Mouse (Mus musculus): ENCODE measurements around the gene Efcab2.
"Not testable (repeated sequence)": the region's sequence is repeated elsewhere in the genome, so short reads cannot be mapped to it uniquely, and the experiment has no call there.

Gene Efcab2

GRCm38 (mm10) chr1:178401960-178402359 is 3.9 kb upstream of the Efcab2 start:
- no peak for DNase-seq (ENCODE audit: inconsistent age in 2 of 2, low spot score in 1 of 2)

- DNase-seq (ENCODE audit: inconsistent age in 2 of 2, low spot score in 1 of 2) = peak; percentile 88 to 94
These were observed 407 bp upstream of the Efcab2 start for GRCm38 (mm10) chr1:178405445-178405911.

GRCm38 (mm10) chr1:178406765-178407645 is 1.1 kb downstream of the Efcab2 start:
- peak; percentile 23 to 57 for DNase-seq (ENCODE audit: inconsistent age in 2 of 2, low spot score in 1 of 2)

GRCm38 (mm10) chr1:178407651-178408050 is 1.8 kb downstream of the Efcab2 start:
- no peak for DNase-seq (ENCODE audit: inconsistent age in 2 of 2, low spot score in 1 of 2)

GRCm38 (mm10) chr1:178408901-178409361 is 3.0 kb downstream of the Efcab2 start:
- DNase-seq (ENCODE audit: inconsistent age in 2 of 2, low spot score in 1 of 2) = peak; percentile 11 to 62

- DNase-seq (ENCODE audit: inconsistent age in 2 of 2, low spot score in 1 of 2) = not testable (repeated sequence)
These were observed 7.5 kb downstream of the Efcab2 start for GRCm38 (mm10) chr1:178413367-178413766.

GRCm38 (mm10) chr1:178419608-178420007 is 13.7 kb downstream of the Efcab2 start:
- DNase-seq (ENCODE audit: inconsistent age in 2 of 2, low spot score in 1 of 2) = no peak

- DNase-seq (ENCODE audit: inconsistent age in 2 of 2, low spot score in 1 of 2) = no peak
These were observed 17.8 kb downstream of the Efcab2 start for GRCm38 (mm10) chr1:178423662-178424061.

- no peak for DNase-seq (ENCODE audit: inconsistent age in 2 of 2, low spot score in 1 of 2)
These were observed 25.9 kb downstream of the Efcab2 start for GRCm38 (mm10) chr1:178431619-178432444.

GRCm38 (mm10) chr1:178433619-178434018 is 27.7 kb downstream of the Efcab2 start:
- DNase-seq (ENCODE audit: inconsistent age in 2 of 2, low spot score in 1 of 2) = no peak

GRCm38 (mm10) chr1:178444407-178444806 is 38.5 kb downstream of the Efcab2 start:
- DNase-seq (ENCODE audit: inconsistent age in 2 of 2, low spot score in 1 of 2) = no peak

GRCm38 (mm10) chr1:178447036-178447435 is 41.2 kb downstream of the Efcab2 start:
- DNase-seq (ENCODE audit: inconsistent age in 2 of 2, low spot score in 1 of 2) = no peak

GRCm38 (mm10) chr1:178448271-178448744 is 42.4 kb downstream of the Efcab2 start:
- DNase-seq (ENCODE audit: inconsistent age in 2 of 2, low spot score in 1 of 2) = peak; percentile 8 to 53

GRCm38 (mm10) chr1:178449172-178449571 is 43.3 kb downstream of the Efcab2 start:
- DNase-seq (ENCODE audit: inconsistent age in 2 of 2, low spot score in 1 of 2) = peak; percentile 81 to 92

- DNase-seq (ENCODE audit: inconsistent age in 2 of 2, low spot score in 1 of 2) = no peak
These were observed 44.0 kb downstream of the Efcab2 start for GRCm38 (mm10) chr1:178449933-178450332.

GRCm38 (mm10) chr1:178454125-178454524 is 48.2 kb downstream of the Efcab2 start:
- no peak for DNase-seq (ENCODE audit: inconsistent age in 2 of 2, low spot score in 1 of 2)

GRCm38 (mm10) chr1:178455120-178455519 is 49.2 kb downstream of the Efcab2 start:
- no peak for DNase-seq (ENCODE audit: inconsistent age in 2 of 2, low spot score in 1 of 2)

- no peak for DNase-seq (ENCODE audit: inconsistent age in 2 of 2, low spot score in 1 of 2)
These were observed 52.1 kb downstream of the Efcab2 start for GRCm38 (mm10) chr1:178458029-178458428.

- peak; percentile 78 to 94 for DNase-seq (ENCODE audit: inconsistent age in 2 of 2, low spot score in 1 of 2)
These were observed 57.8 kb downstream of the Efcab2 start for GRCm38 (mm10) chr1:178463712-178464111.

- DNase-seq (ENCODE audit: inconsistent age in 2 of 2, low spot score in 1 of 2) = no peak
These were observed 58.3 kb downstream of the Efcab2 start for GRCm38 (mm10) chr1:178464140-178464539.

- no peak for DNase-seq (ENCODE audit: inconsistent age in 2 of 2, low spot score in 1 of 2)
These were observed 61.7 kb downstream of the Efcab2 start for GRCm38 (mm10) chr1:178467594-178467993.
